Mouse (Mus musculus): Measurements from ENCODE around the gene Myt1l. TPM values are rescaled to one million over a fixed set of nuclear protein-coding genes. Genes with fewer than 3 reads are reported as not detected.

Gene Myt1l
- total RNA-seq, 2 experiments from 2014 or later, result 2.2 to 2.3 TPM

GRCm38 (mm10) chr12:29561222-29561621, 33.0 kb downstream of the Myt1l start:
- DNase-seq (ENCODE audit: low spot score in 2 of 2), result no peak

- DNase-seq (ENCODE audit: low spot score in 2 of 2), result no peak
These were observed 41.1 kb downstream of the Myt1l start for GRCm38 (mm10) chr12:29569311-29569710.

- no peak for DNase-seq (ENCODE audit: low spot score in 2 of 2)
These were observed 42.2 kb downstream of the Myt1l start for GRCm38 (mm10) chr12:29570351-29570750.

GRCm38 (mm10) chr12:29571613-29572012, 43.4 kb downstream of the Myt1l start:
- no peak for DNase-seq (ENCODE audit: low spot score in 2 of 2)

- DNase-seq (ENCODE audit: low spot score in 2 of 2), result no peak
These were observed 65.6 kb downstream of the Myt1l start for GRCm38 (mm10) chr12:29593787-29594186.

- DNase-seq (ENCODE audit: low spot score in 2 of 2), result no peak
These were observed 71.7 kb downstream of the Myt1l start for GRCm38 (mm10) chr12:29599916-29600315.

- DNase-seq (ENCODE audit: low spot score in 2 of 2), result no peak
These were observed 73.0 kb downstream of the Myt1l start for GRCm38 (mm10) chr12:29601223-29601622.

GRCm38 (mm10) chr12:29604659-29605058, 76.5 kb downstream of the Myt1l start:
- no peak for DNase-seq (ENCODE audit: low spot score in 2 of 2)

GRCm38 (mm10) chr12:29605124-29605523, 76.9 kb downstream of the Myt1l start:
- DNase-seq (ENCODE audit: low spot score in 2 of 2), result no peak

- DNase-seq (ENCODE audit: low spot score in 2 of 2), result no peak
These were observed 78.0 kb downstream of the Myt1l start for GRCm38 (mm10) chr12:29606221-29606620.

- no peak for DNase-seq (ENCODE audit: low spot score in 2 of 2)
These were observed 89.6 kb downstream of the Myt1l start for GRCm38 (mm10) chr12:29617746-29618145.

- DNase-seq (ENCODE audit: low spot score in 2 of 2), result no peak
These were observed 93.3 kb downstream of the Myt1l start for GRCm38 (mm10) chr12:29621530-29621929.

GRCm38 (mm10) chr12:29627956-29628750, 100.0 kb downstream of the Myt1l start:
- DNase-seq (ENCODE audit: low spot score in 2 of 2), result no peak

- no peak for DNase-seq (ENCODE audit: low spot score in 2 of 2)
These were observed 101.8 kb downstream of the Myt1l start for GRCm38 (mm10) chr12:29629875-29630538.

- no peak for DNase-seq (ENCODE audit: low spot score in 2 of 2)
These were observed 106.3 kb downstream of the Myt1l start for GRCm38 (mm10) chr12:29634509-29634908.

GRCm38 (mm10) chr12:29639543-29640196, 111.5 kb downstream of the Myt1l start:
- no peak for DNase-seq (ENCODE audit: low spot score in 2 of 2)

- DNase-seq (ENCODE audit: low spot score in 2 of 2), result no peak
These were observed 112.0 kb downstream of the Myt1l start for GRCm38 (mm10) chr12:29640201-29640600.

GRCm38 (mm10) chr12:29642915-29643314, 114.7 kb downstream of the Myt1l start:
- DNase-seq (ENCODE audit: low spot score in 2 of 2), result no peak

- no peak for DNase-seq (ENCODE audit: low spot score in 2 of 2)
These were observed 115.9 kb downstream of the Myt1l start for GRCm38 (mm10) chr12:29644091-29644490.

GRCm38 (mm10) chr12:29644721-29645120, 116.5 kb downstream of the Myt1l start:
- DNase-seq (ENCODE audit: low spot score in 2 of 2), result no peak

GRCm38 (mm10) chr12:29649510-29650152, 121.4 kb downstream of the Myt1l start:
- no peak for DNase-seq (ENCODE audit: low spot score in 2 of 2)
